Mouse (Mus musculus): ENCODE results near the gene Mdm4. TPM values are rescaled to one million over a fixed set of nuclear protein-coding genes. Genes with fewer than 3 reads are reported as not detected.

Gene Mdm4
- total and polyA plus RNA-seq, 2 experiments from 2014 or later, result 28.2 to 54.4 TPM

GRCm38 (mm10) chr1:132934856-132935255, 95.5 kb downstream of the Mdm4 start:
- peaks cover 26% of the 10 kb centered on the region for H3K36me3 ChIP-seq (ENCODE audit: insufficient read depth, low read length)
- no peaks in the 10 kb centered on the region for H3K27me3 ChIP-seq (ENCODE audit: insufficient read depth, low read length)
- ATAC-seq (ENCODE audit: low FRiP score) (peak; percentile 74), DNase-seq (ENCODE audit: low spot score) (peak; percentile 82)
- no peak overlapping the region for H3K27ac ChIP-seq (ENCODE audit: low read depth, low read length)
- H3K4me1 ChIP-seq (ENCODE audit: insufficient read depth, low read length), result 0 out of 2 replicates have a peak, but pooled peaks cover 2% of the 10 kb centered on the region
- TF ChIP-seq CTCF (IDR thresholded peaks at IDR 0.05), result peak; percentile 73
- H3K4me2 ChIP-seq (ENCODE audit: low read depth, low read length, poor library complexity, severe bottlenecking), result no peak overlapping the region
- H3K9me3 ChIP-seq (ENCODE audit: low read length), result no peaks in the 10 kb centered on the region
- no peak overlapping the region for H3K4me3 ChIP-seq (ENCODE audit: low read depth, low read length)
- H3K9ac ChIP-seq (replicated peaks; ENCODE audit: low read length, poor library complexity, severe bottlenecking), result no peak overlapping the region
- WGBS, result 14% methylated on average over 5 of the region's 7 CpGs

- WGBS, result 86% methylated on average over 2 of the region's 2 CpGs
- no peak overlapping the region for H3K9ac ChIP-seq (replicated peaks; ENCODE audit: low read length, poor library complexity, severe bottlenecking)
- no peaks in the 10 kb centered on the region for H3K27me3 ChIP-seq (ENCODE audit: insufficient read depth, low read length)
- H3K27ac ChIP-seq (ENCODE audit: low read depth, low read length), result no peak overlapping the region
- peak; percentile 65 for DNase-seq (ENCODE audit: low spot score)
- H3K9me3 ChIP-seq (ENCODE audit: low read length), result no peaks in the 10 kb centered on the region
- peaks cover 2% of the 10 kb centered on the region; the same call in 1 of the 2 replicates for H3K4me1 ChIP-seq (ENCODE audit: insufficient read depth, low read length)
- no peak for TF ChIP-seq CTCF (IDR thresholded peaks at IDR 0.05)
- H3K36me3 ChIP-seq (ENCODE audit: insufficient read depth, low read length), result peaks cover 4% of the 10 kb centered on the region; the same call in 1 of the 2 replicates
- no peak for ATAC-seq (ENCODE audit: low FRiP score)
- no peak overlapping the region for H3K4me2 ChIP-seq (ENCODE audit: low read depth, low read length, poor library complexity, severe bottlenecking)
- no peak overlapping the region for H3K4me3 ChIP-seq (ENCODE audit: low read depth, low read length)
These were observed 97.9 kb downstream of the Mdm4 start for GRCm38 (mm10) chr1:132932421-132932820.

DNA sequence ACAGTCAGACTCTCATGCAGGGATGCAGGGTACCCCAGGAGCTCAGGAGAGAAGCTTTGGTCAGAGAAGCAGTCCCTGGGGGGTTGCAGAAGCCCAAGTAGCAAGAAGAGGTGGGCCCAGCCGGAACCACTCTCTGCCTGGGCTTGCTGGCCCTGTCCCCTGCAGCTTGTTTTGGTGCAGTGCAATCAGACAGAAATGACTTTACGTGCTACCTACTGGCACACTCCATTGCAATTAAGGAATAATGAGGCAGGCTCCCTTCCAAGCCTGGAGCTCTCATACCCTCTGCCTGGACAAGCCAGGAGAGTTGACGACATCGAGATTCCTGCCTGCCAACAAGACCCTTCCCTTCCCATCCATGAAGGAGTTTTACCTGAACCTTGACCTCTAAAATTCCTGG, 100.1 kb downstream of the Mdm4 start:
- ATAC-seq (ENCODE audit: low FRiP score) (no peak), DNase-seq (ENCODE audit: low spot score) (no peak)
- Histone ChIP-seq H3K9ac (replicated peaks; ENCODE audit: low read length, poor library complexity, severe bottlenecking) (no peak overlapping the region), H3K27ac (ENCODE audit: low read depth, low read length) (no peak overlapping the region), H3K4me2 (ENCODE audit: low read depth, low read length, poor library complexity, severe bottlenecking) (no peak overlapping the region), H3K4me1 (ENCODE audit: insufficient read depth, low read length) (peaks cover 2% of the 10 kb centered on the region; the same call in 1 of the 2 replicates), H3K27me3 (ENCODE audit: insufficient read depth, low read length) (no peaks in the 10 kb centered on the region), H3K4me3 (ENCODE audit: low read depth, low read length) (no peak overlapping the region), H3K36me3 (ENCODE audit: insufficient read depth, low read length) (0 out of 2 replicates have a peak, but pooled peaks cover under 1% of the 10 kb centered on the region), H3K9me3 (ENCODE audit: low read length) (no peaks in the 10 kb centered on the region)
- TF ChIP-seq CTCF (IDR thresholded peaks at IDR 0.05), result no peak
- 80% methylated on average over 4 of the region's 4 CpGs for WGBS

DNA sequence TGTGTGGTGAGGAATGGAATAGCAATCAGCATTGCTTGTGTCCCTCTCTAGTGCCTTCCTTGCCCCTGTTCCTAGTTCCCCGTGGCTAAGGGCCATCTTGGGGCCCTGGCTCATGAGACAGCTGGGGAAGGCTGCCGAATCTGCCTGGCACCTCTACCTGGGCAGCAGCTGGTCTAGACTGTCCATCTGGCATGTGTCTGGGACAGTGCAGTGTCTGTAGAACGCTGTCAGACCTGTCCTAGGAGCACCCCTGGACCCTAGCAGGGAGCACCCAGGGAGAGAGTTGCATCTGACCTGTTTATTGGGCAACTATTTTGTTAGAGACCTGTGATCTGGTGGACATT, 101.5 kb downstream of the Mdm4 start:
- no peak for DNase-seq (ENCODE audit: low spot score)
- 0 out of 2 replicates have a peak, but pooled peaks cover 2% of the 10 kb centered on the region for H3K36me3 ChIP-seq (ENCODE audit: insufficient read depth, low read length)
- no peaks in the 10 kb centered on the region; the same call in 1 of the 2 replicates for H3K4me1 ChIP-seq (ENCODE audit: insufficient read depth, low read length)
- peak; percentile 4; the same call in 1 of the 2 replicates for TF ChIP-seq CTCF (IDR thresholded peaks at IDR 0.05)
- WGBS, result 62% methylated on average over 3 of the region's 3 CpGs
- H3K27me3 ChIP-seq (ENCODE audit: insufficient read depth, low read length), result no peaks in the 10 kb centered on the region
- H3K9me3 ChIP-seq (ENCODE audit: low read length), result no peaks in the 10 kb centered on the region
- H3K9ac ChIP-seq (replicated peaks; ENCODE audit: low read length, poor library complexity, severe bottlenecking), result no peak overlapping the region
- ATAC-seq (ENCODE audit: low FRiP score), result no peak
- H3K4me2 ChIP-seq (ENCODE audit: low read depth, low read length, poor library complexity, severe bottlenecking), result no peak overlapping the region
- H3K27ac ChIP-seq (ENCODE audit: low read depth, low read length), result peak overlapping the region; percentile 62; the same call in 1 of the 2 replicates
- H3K4me3 ChIP-seq (ENCODE audit: low read depth, low read length), result no peak overlapping the region

DNA sequence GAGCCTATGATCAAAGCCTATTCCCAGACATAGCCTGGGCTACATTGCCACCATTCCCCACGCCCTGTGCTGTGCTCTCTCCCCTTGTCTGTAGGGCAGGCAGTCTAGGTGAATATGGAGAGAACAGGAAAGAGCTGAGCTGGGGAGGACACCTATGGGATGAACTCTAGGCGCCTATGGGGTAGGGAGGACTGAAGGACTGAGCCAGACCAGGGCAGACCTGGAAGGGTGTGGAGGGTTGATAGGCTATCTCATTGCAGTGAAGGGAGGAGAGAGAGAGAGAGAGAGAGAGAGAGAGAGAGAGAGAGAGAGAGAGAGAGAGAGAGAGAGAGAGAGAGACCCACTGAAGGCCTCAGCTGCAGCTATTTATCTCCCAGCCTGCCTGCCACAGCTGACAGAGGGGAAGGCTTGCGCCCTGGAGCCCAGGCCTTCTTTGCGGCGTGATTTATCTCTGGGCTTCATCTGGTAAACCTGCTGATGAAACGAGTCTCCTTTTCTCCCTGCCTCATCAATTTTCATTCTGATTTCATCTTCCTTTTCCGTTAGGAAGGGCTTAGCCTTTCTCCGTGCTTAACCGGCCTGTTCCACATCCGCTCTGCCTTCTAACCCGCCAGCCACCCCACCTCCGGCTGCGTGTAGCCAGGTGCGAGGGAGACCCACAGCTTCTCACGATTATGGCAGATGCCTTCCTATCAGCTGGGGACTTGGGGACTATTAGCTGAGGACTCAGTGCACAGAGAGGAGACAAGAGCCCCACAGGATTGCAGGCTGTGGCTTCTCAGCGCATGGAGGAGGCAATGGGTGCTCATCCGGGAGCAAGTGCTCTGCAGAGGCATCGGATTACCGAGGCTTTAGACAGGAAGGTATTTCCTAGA, 102.1 kb downstream of the Mdm4 start:
- no peak overlapping the region for H3K9ac ChIP-seq (replicated peaks; ENCODE audit: low read length, poor library complexity, severe bottlenecking)
- H3K36me3 ChIP-seq (ENCODE audit: insufficient read depth, low read length), result 0 out of 2 replicates have a peak, but pooled peaks cover 2% of the 10 kb centered on the region
- ATAC-seq (ENCODE audit: low FRiP score), result no peak
- DNase-seq (ENCODE audit: low spot score), result no peak
- no peak overlapping the region for H3K4me3 ChIP-seq (ENCODE audit: low read depth, low read length)
- H3K4me2 ChIP-seq (ENCODE audit: low read depth, low read length, poor library complexity, severe bottlenecking), result no peak overlapping the region
- H3K4me1 ChIP-seq (ENCODE audit: insufficient read depth, low read length), result no peaks in the 10 kb centered on the region; the same call in 1 of the 2 replicates
- 36% methylated on average over 19 of the region's 19 CpGs for WGBS
- no peaks in the 10 kb centered on the region for H3K27me3 ChIP-seq (ENCODE audit: insufficient read depth, low read length)
- H3K9me3 ChIP-seq (ENCODE audit: low read length), result no peaks in the 10 kb centered on the region
- H3K27ac ChIP-seq (ENCODE audit: low read depth, low read length), result peak overlapping the region; percentile 62; the same call in 1 of the 2 replicates
- no peak for TF ChIP-seq CTCF (IDR thresholded peaks at IDR 0.05)

DNA sequence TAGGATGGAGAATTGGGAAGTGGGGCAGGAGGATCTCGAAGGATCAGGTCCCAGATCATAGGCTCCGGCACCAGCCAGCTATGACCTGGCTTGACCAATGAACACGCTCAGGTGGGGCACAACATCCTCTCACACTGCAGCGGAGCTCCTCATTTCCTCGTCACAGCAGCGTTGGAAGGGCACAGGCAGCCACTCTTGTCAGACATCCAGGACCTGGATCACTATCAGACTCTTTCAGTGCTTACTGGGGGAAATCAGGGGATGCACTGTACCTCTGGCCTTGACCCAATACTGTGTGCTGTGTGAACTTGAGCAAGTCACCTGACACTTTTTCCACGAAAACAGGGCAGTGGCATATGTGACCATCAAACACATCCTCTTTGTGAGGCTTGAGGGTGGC, 105.1 kb downstream of the Mdm4 start:
- no peak for DNase-seq (ENCODE audit: low spot score)
- WGBS, result 88% methylated on average over 7 of the region's 7 CpGs
- no peak for TF ChIP-seq CTCF (IDR thresholded peaks at IDR 0.05)
- Histone ChIP-seq H3K9me3 (ENCODE audit: low read length) (no peaks in the 10 kb centered on the region), H3K36me3 (ENCODE audit: insufficient read depth, low read length) (0 out of 2 replicates have a peak, but pooled peaks cover 2% of the 10 kb centered on the region), H3K27ac (ENCODE audit: low read depth, low read length) (no peak overlapping the region), H3K4me3 (ENCODE audit: low read depth, low read length) (no peak overlapping the region), H3K27me3 (ENCODE audit: insufficient read depth, low read length) (no peaks in the 10 kb centered on the region), H3K9ac (replicated peaks; ENCODE audit: low read length, poor library complexity, severe bottlenecking) (no peak overlapping the region), H3K4me1 (ENCODE audit: insufficient read depth, low read length) (peaks cover 21% of the 10 kb centered on the region), H3K4me2 (ENCODE audit: low read depth, low read length, poor library complexity, severe bottlenecking) (no peak overlapping the region)
- no peak for ATAC-seq (ENCODE audit: low FRiP score)
